Mouse (Mus musculus) lung, postnatal 0 days (tissue): Measurements from ENCODE around the gene Sipa1l3.

Experiments
- CTCF ChIP-seq: IDR thresholded peaks from 2 replicates; pipeline ENCODE4 v1.5.1; 2016; ENCODE audit warnings: antibody characterized with exemption, mild to moderate bottlenecking
- EP300 ChIP-seq: IDR thresholded peaks from 2 replicates; pipeline ENCODE4 v1.6.1; 2016; ENCODE audit warnings: antibody characterized with exemption, mild to moderate bottlenecking, control low read depth

DNA sequence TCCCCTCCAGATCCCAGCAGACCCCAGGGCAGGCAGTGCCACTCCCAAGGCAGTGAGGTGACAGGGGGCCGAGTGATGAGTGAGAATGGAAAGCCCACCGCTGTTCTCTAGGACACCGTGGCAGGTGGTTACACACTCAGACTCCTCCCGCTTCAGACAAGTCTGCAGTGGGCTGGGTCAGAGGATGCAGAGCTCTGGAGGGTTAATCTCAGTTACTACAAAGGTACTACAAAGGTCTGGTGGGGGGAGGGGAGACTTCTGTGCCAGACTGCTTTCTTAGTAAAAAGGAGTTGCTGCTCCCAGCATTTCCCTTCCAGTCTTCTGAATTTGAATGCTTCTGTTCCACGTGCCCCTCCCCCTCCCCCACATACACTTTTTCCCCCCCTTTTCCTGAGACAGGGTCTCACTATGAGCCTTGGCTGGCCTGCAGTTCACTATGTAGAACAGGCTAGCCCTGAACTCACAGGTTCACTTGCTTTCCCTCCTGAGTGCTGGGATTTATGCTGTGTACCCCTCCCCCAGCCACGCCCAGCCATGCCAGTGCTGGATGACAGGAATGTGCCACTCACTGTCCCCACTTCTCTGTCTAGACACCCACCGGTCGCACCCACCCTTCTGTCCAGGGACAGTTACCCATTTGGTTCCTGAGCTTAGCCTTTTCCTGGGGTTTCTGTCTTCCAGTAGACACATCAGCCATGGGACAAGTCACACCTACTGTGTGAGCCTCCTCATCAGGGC is 100.9 kb downstream of the Sipa1l3 start:
- TF ChIP-seq CTCF, result no peak
- no peak for TF ChIP-seq EP300
